1 mouse cellular context compared by ENCODE assay signal in the genomic region with DNA sequence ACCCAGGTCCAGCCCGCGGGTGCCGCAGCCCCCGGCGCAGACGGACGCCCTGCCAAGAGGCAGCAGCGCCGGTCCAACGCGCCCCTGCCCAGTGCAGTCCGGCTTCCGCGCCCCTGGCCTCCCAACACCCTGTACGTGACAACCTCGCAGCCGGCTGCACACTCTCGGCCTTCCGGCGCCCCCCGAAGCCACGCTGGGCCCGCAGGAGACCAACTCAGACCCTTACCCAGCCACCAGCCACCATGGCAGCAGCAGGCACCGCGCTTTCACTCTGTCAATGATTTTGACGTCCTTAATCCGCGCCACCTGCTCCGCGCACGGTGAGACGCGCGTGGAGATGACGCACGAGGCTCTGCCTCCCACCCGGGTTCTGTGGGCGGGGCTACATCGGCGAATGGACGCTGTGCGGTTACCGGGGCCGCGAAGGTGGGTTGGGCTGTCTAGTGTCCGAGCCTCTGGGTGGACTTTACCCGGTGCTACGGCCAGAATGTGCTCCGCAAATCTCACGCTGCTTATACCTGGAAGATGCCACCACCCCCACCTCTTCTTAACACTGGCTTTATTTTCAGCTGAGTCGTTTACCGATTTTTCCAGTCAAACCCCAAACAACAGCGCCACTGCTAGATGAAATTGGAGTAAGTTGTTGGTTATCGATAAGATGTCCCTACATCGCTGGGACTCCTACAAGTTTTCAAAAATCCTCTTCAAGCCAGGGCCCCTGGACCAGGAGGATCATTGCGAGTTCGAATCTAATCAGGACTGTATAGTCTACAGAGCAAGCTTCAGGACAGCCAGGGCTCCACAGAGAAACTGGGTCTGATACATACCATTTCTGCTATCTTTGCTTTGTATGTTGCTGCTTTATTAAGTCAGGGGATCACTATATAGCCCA.
TF ChIP-seq lines count a peak whose summit lies in the region.

A gene (minus strand): TSS at position 354 of the 892 bp plus-strand sequence.

TF ChIP-seq in MEL, 35 proteins besides CTCF, POLR2A, EP300 and RAD21 (continued from another document):
- TF ChIP-seq ZC3H11A (IDR thresholded peaks at IDR 0.05; ENCODE audit: low read depth, low read length) (no peak), BHLHE40 (IDR thresholded peaks at IDR 0.05; ENCODE audit: borderline replicate concordance, low read depth, low read length) (no peak), JUND (IDR thresholded peaks at IDR 0.05; ENCODE audit: low read depth, low read length) (no peak), ZKSCAN1 (IDR thresholded peaks at IDR 0.05; ENCODE audit: low read depth, low read length) (no peak), UBTF (IDR thresholded peaks at IDR 0.05; ENCODE audit: borderline replicate concordance, insufficient read depth, low read depth, low read length) (0 out of 2 replicates have a peak, but pooled peaks have one; percentile 70), NRF1 (IDR thresholded peaks at IDR 0.05; ENCODE audit: insufficient read depth, low read depth, low read length, poor library complexity, severe bottlenecking) (0 out of 2 replicates have a peak, but pooled peaks have one; percentile 16), MYC (IDR thresholded peaks at IDR 0.05; ENCODE audit: low read depth, low read length) (no peak)
TF ChIP-seq in MEL: peak in this region for 14.
